Mouse (Mus musculus) right cerebral cortex, postnatal 25 days (tissue): ENCODE measurements around the gene Fgfr2.
A peak's percentile ranks its signal among the peaks of the same experiment; 100 is the strongest.

ENCODE experiments used
- DNase-seq: peaks from one replicate; pipeline ENCODE4 v3.0.0; 2022

The Fgfr2 gene

GRCm38 (mm10) chr7:132597251-132598041 lies 525.7 kb downstream of the Fgfr2 start:
- no peak for DNase-seq

- DNase-seq: no peak
These were observed 526.4 kb downstream of the Fgfr2 start for GRCm38 (mm10) chr7:132596557-132597250.

GRCm38 (mm10) chr7:132595787-132596186 lies 527.4 kb downstream of the Fgfr2 start:
- no peak for DNase-seq

- no peak for DNase-seq
These were observed 528.8 kb downstream of the Fgfr2 start for GRCm38 (mm10) chr7:132594325-132594724.

GRCm38 (mm10) chr7:132593762-132594161 lies 529.4 kb downstream of the Fgfr2 start:
- no peak for DNase-seq

GRCm38 (mm10) chr7:132589610-132590009 lies 533.5 kb downstream of the Fgfr2 start:
- DNase-seq: no peak

- DNase-seq: no peak
These were observed 536.0 kb downstream of the Fgfr2 start for GRCm38 (mm10) chr7:132587167-132587566.

GRCm38 (mm10) chr7:132585695-132586491 lies 537.3 kb downstream of the Fgfr2 start:
- DNase-seq: no peak

- no peak for DNase-seq
These were observed 541.7 kb downstream of the Fgfr2 start for GRCm38 (mm10) chr7:132581441-132581840.

- no peak for DNase-seq
These were observed 542.6 kb downstream of the Fgfr2 start for GRCm38 (mm10) chr7:132580511-132580910.

- DNase-seq: no peak
These were observed 546.3 kb downstream of the Fgfr2 start for GRCm38 (mm10) chr7:132576891-132577290.

GRCm38 (mm10) chr7:132576116-132576650 lies 547.0 kb downstream of the Fgfr2 start, which contains the start of gene Oat:
TSS of gene Oat (minus strand) at chr7:132576398.
- DNase-seq: peak; percentile 93

- peak; percentile 81 for DNase-seq
These were observed 547.5 kb downstream of the Fgfr2 start for GRCm38 (mm10) chr7:132575623-132576022.

- no peak for DNase-seq
These were observed 548.5 kb downstream of the Fgfr2 start for GRCm38 (mm10) chr7:132574646-132575045.

- no peak for DNase-seq
These were observed 549.9 kb downstream of the Fgfr2 start for GRCm38 (mm10) chr7:132573205-132573604.

GRCm38 (mm10) chr7:132572738-132573137 lies 550.4 kb downstream of the Fgfr2 start:
- no peak for DNase-seq

GRCm38 (mm10) chr7:132571481-132571880 lies 551.7 kb downstream of the Fgfr2 start:
- no peak for DNase-seq

GRCm38 (mm10) chr7:132570071-132570470 lies 553.1 kb downstream of the Fgfr2 start:
- DNase-seq: no peak

- DNase-seq: no peak
These were observed 554.3 kb downstream of the Fgfr2 start for GRCm38 (mm10) chr7:132568817-132569216.

GRCm38 (mm10) chr7:132565831-132566230 lies 557.3 kb downstream of the Fgfr2 start:
- no peak for DNase-seq

GRCm38 (mm10) chr7:132559138-132559766 lies 563.9 kb downstream of the Fgfr2 start:
- DNase-seq: no peak

- no peak for DNase-seq
These were observed 564.9 kb downstream of the Fgfr2 start for GRCm38 (mm10) chr7:132558141-132558736.
